Mouse (Mus musculus) cerebellum, adult 11 months (tissue): ENCODE measurements around the gene Zfp872.
"Not testable (repeated sequence)": the region's sequence is repeated elsewhere in the genome, so short reads cannot be mapped to it uniquely, and the experiment has no call there.

Source experiments
- DNase-seq: peaks from one replicate; pipeline ENCODE4 v3.0.0; 2022

The Zfp872 gene

GRCm38 (mm10) chr9:22172318-22172717 lies 15.6 kb upstream of the Zfp872 start:
- no peak for DNase-seq

GRCm38 (mm10) chr9:22196412-22196811 lies 8.5 kb downstream of the Zfp872 start:
- no peak for DNase-seq

GRCm38 (mm10) chr9:22213785-22214194 lies 25.9 kb downstream of the Zfp872 start:
- no peak for DNase-seq

GRCm38 (mm10) chr9:22214549-22214948 lies 26.7 kb downstream of the Zfp872 start:
- no peak for DNase-seq

GRCm38 (mm10) chr9:22216705-22217104 lies 28.8 kb downstream of the Zfp872 start:
- DNase-seq: no peak

- DNase-seq: no peak
Observed at GRCm38 (mm10) chr9:22217858-22218493, 30.1 kb downstream of the Zfp872 start.

GRCm38 (mm10) chr9:22224066-22224465 lies 36.2 kb downstream of the Zfp872 start:
- no peak for DNase-seq

DNA sequence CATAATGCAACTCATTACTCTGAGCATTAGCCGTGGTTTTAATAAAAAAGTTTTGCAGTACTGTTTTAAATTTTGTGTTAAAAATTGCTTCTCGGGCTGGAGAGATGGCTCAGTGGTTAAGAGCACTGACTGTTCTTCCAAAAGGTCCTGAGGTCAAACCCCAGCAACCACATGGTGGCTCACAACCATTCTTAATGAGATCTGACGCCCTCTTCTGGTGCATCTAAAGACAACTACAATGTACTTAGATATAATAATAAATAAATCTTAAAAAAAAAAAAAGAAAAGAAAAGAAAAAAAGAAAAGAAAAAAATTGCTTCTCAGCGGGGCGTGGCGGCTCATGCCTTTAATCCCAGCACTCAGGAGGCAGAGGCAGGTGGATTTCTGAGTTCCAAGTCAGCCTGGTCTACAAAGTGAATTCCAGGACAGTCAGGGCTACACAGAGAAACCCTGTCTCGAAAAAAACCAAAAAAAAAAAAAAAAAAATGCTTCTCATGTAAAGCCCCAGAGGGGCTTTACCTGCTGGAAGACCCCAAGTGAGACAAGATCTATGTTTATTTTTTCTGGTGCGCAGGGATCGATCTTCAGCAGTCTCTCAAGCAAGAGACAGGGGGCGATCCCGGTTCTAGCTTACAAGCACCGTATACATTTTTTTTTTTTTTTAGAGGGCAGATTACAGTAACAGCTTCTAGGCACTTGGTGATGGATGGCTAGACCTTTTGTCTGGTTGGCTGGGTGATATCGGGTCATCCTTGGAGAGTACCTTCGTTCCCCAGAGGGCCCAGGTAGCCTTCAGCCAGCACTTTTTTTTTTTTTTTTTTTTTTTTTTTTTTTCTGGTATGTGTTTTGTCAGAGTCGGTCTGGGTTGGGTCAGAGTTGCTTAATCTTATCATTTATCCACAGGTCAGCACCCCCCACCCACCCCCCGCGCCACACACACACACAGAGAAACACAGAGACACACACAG lies 36.9 kb downstream of the Zfp872 start:
- peak; percentile 22 for DNase-seq

- peak; percentile 98 for DNase-seq
Observed at GRCm38 (mm10) chr9:22225581-22226388, 37.9 kb downstream of the Zfp872 start, which contains the start of gene Zfp809. Zfp809 (plus strand) TSS chr9:22225714.

GRCm38 (mm10) chr9:22226389-22226673 lies 38.4 kb downstream of the Zfp872 start:
- DNase-seq: not testable (repeated sequence)

DNA sequence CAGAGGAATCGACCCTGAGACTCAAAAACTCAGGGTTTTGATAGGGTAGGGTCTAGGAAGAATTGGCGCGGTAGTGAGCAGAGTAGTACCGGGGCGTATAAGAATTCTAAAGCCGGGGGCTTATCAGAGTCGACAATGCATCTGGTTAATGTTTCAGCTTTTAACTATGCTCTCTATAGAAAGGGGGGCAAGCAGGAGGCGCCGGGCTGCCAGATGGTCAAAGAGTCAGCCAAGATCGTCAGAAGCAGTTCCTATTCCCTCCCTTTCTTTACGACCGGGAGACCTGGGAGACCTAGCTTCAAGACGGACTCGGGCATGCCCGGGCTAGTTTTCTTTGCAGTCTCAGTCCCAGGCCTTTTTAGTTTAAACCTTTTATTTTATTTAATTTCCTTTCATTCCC lies 39.0 kb downstream of the Zfp872 start:
- DNase-seq: peak; percentile 32

- no peak for DNase-seq
Observed at GRCm38 (mm10) chr9:22229386-22230026, 41.6 kb downstream of the Zfp872 start.

DNA sequence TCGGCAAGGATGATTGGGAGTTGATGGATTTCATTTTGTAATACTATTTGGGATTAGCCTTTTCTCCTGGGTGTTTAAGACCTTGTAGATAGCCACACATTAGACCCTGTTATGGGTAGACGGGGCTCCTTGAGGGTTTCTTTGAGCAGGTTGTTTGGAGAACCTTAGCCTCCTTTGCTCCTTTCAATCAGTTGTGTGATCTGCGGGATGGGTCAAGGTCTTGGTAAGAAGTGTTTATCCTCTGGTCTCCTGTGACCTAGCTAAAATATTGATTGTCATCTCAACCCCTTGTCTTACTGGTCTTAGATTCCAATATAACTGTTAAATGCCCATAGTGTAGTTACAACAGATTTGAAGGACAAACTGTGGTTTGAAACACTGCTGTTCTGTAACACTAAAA lies 42.2 kb downstream of the Zfp872 start:
- no peak for DNase-seq

DNA sequence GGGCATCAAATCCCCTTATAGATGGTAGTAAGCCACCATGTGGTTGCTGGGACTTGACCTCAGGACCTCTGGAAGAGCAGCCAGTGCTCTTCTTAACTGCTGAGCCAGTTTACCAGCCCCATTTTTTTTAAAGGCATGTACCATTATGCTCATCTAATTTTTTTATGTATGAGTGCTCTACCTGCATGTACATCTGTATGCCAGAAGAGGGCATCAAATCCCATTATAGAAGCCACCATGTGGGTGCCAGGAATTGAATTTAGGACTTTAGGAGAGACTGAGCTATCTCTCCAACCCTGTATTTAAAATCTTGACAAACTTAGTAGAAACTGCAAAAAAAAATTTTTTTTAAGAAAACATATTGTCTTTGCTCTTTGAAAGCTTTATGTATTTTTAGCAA lies 42.7 kb downstream of the Zfp872 start:
- no peak for DNase-seq

DNA sequence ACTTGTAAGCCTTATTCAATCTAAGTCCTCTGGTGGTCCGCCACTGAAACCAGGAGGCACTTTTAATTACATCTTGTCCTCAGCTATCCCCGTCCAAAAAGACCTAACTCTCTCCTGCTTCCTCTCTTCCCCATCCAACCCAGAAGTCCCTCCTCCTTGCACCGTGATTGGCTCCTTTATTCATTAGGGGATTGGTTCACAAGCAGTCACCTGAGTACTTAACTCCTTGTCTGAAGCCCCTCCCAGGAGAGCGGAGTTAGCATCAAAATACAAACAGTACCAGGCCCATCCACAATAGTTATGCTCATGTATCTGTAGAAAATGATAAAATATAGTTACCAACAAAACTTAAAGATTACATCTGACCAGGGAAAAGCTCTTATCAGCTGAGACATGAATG lies 52.1 kb downstream of the Zfp872 start:
- no peak for DNase-seq

GRCm38 (mm10) chr9:22244242-22244641 lies 56.4 kb downstream of the Zfp872 start:
- no peak for DNase-seq
